Comparison of ENCODE assay signal across 18 mouse cellular contexts in the genomic region with DNA sequence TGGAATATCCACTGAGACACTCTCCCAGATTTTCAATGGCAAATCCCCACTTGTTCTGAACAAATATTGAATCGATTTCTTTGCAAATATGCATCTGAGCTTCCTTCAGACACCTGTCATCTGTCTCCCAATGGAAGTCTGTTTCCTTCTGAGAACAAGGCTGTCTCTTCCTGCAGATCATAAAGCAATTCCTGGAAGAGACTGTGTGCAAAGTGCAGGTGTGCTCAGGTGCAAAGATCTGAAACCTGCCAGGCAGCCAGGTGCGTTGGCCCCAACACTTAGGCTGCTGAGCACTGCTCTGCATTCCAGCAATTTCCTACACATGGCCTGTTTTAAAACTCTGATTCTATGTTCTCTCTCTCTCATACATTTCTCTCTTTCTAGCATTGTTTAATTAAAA. TPM values are rescaled to one million over a fixed set of nuclear protein-coding genes. Genes with fewer than 3 reads are reported as not detected.
DNase-seq lines count a peak whose midpoint lies in the region; ATAC-seq and TF ChIP-seq lines count a peak whose summit lies in the region.
"Had no signal": no experiment of that assay in that cellular context is flagged by ENCODE, and none has a peak within 500 bp of the region (broad histone marks: within the 10 kb centered on the region; RNA-seq: fewer than 3 reads in every experiment).

No protein-coding gene starts in this region.

- no peak for TF ChIP-seq EP300 in liver, postnatal 0 days (IDR thresholded peaks at IDR 0.05; ENCODE audit: low read depth)

- peaks cover 39% of the 10 kb centered on the region for H3K4me1 ChIP-seq in forebrain, embryonic 13.5 days
- peaks cover 23% of the 10 kb centered on the region for H3K4me1 ChIP-seq in forebrain, embryonic 16.5 days (replicated peaks; ENCODE audit: control insufficient read depth, insufficient read depth, low read length)
- H3K4me1 ChIP-seq in intestine, embryonic 14.5 days (replicated peaks; ENCODE audit: control insufficient read depth, insufficient read depth, low read length) = no peaks in the 10 kb centered on the region
- H3K4me1 ChIP-seq in liver, postnatal 0 days (ENCODE audit: insufficient read depth) = no peaks in the 10 kb centered on the region
- H3K4me1 ChIP-seq: limb, embryonic 15.5 days had no signal

- DNase-seq in layer of hippocampus, adult 2 months (ENCODE audit: low spot score in 2 of 2) = no peak
- DNase-seq in layer of hippocampus, adult 8-10 months (ENCODE audit: low spot score in 2 of 2) = no peak
- DNase-seq in intestine, embryonic 14.5 days (ENCODE audit: low spot score) = no peak
- peak; percentile 61 for DNase-seq in large intestine, adult 2 months (ENCODE audit: low read depth, low spot score)
- no peak for DNase-seq in liver, postnatal 0 days
- DNase-seq: adrenal gland, postnatal 14 days; right cerebral cortex, postnatal 25 days; thymus, adult 18-20 months had no signal

- peak overlapping the region; percentile 55; the same call in 1 of the 2 replicates for H3K27ac ChIP-seq in forebrain, embryonic 13.5 days
- no peak overlapping the region for H3K27ac ChIP-seq in forebrain, embryonic 16.5 days (ENCODE audit: low read length)
- H3K27ac ChIP-seq in layer of hippocampus, adult 2 months = peak overlapping the region; percentile 67; the same call in 1 of the 2 replicates
- peak overlapping the region; percentile 33; the same call in 1 of the 2 replicates for H3K27ac ChIP-seq in intestine, embryonic 14.5 days (ENCODE audit: low read depth)
- no peak overlapping the region for H3K27ac ChIP-seq in liver, postnatal 0 days (ENCODE audit: low read depth)
- H3K27ac ChIP-seq: hindbrain, embryonic 15.5 days; kidney, embryonic 15.5 days; limb, embryonic 15.5 days; liver, embryonic 14.5 days; macrophage; midbrain, embryonic 15.5 days; neural tube, embryonic 12.5 days had no signal

- no peak overlapping the region for H3K9ac ChIP-seq in forebrain, embryonic 13.5 days
- H3K9ac ChIP-seq in forebrain, embryonic 16.5 days (replicated peaks; ENCODE audit: low read depth, low read length) = no peak overlapping the region
- H3K9ac ChIP-seq in intestine, embryonic 14.5 days (ENCODE audit: low read length) = no peak overlapping the region
- no peak overlapping the region for H3K9ac ChIP-seq in liver, postnatal 0 days (replicated peaks)
- H3K9ac ChIP-seq: hindbrain, embryonic 15.5 days; kidney, embryonic 15.5 days; limb, embryonic 15.5 days; liver, embryonic 14.5 days; midbrain, embryonic 15.5 days; neural tube, embryonic 12.5 days had no signal

- no peak for TF ChIP-seq CTCF in layer of hippocampus, adult 2 months (conservative IDR thresholded peaks at IDR 0.05)
- TF ChIP-seq CTCF in liver, postnatal 0 days (IDR thresholded peaks at IDR 0.05; ENCODE audit: low read depth) = no peak

- H3K4me2 ChIP-seq in forebrain, embryonic 13.5 days = no peak overlapping the region
- no peak overlapping the region for H3K4me2 ChIP-seq in forebrain, embryonic 16.5 days (ENCODE audit: low read length)
- no peak overlapping the region for H3K4me2 ChIP-seq in intestine, embryonic 14.5 days (ENCODE audit: low read length)
- H3K4me2 ChIP-seq in liver, postnatal 0 days (ENCODE audit: low read depth, low read length) = no peak overlapping the region
- H3K4me2 ChIP-seq: limb, embryonic 15.5 days; midbrain, embryonic 15.5 days had no signal

- H3K36me3 ChIP-seq in forebrain, embryonic 13.5 days (ENCODE audit: poor library complexity, severe bottlenecking) = no peaks in the 10 kb centered on the region
- no peaks in the 10 kb centered on the region for H3K36me3 ChIP-seq in forebrain, embryonic 16.5 days (ENCODE audit: control insufficient read depth, insufficient read depth)
- H3K36me3 ChIP-seq in intestine, embryonic 14.5 days (ENCODE audit: control insufficient read depth, insufficient read depth, low read length) = no peaks in the 10 kb centered on the region
- no peaks in the 10 kb centered on the region for H3K36me3 ChIP-seq in liver, postnatal 0 days (replicated peaks; ENCODE audit: insufficient read depth, low read length)
- H3K36me3 ChIP-seq: hindbrain, embryonic 15.5 days; kidney, embryonic 15.5 days; limb, embryonic 15.5 days; midbrain, embryonic 15.5 days; neural tube, embryonic 12.5 days had no signal

- 89% methylated on average over 2 of the region's 2 CpGs for WGBS in forebrain, embryonic 13.5 days
- 77% methylated on average over 2 of the region's 2 CpGs for WGBS in forebrain, embryonic 16.5 days
- WGBS in intestine, embryonic 14.5 days = 75% methylated on average over 2 of the region's 2 CpGs
- WGBS in large intestine, adult 2 months = 39% methylated on average over 2 of the region's 2 CpGs
- 85% methylated on average over 2 of the region's 2 CpGs for WGBS in liver, postnatal 0 days (ENCODE audit: insufficient replicate concordance)

- no peak for ATAC-seq in forebrain, embryonic 13.5 days
- no peak for ATAC-seq in forebrain, embryonic 16.5 days
- peak; percentile 81; the same call in 1 of the 2 replicates for ATAC-seq in intestine, embryonic 14.5 days (replicated peaks; ENCODE audit: low FRiP score, low TSS enrichment, low read depth)
- no peak for ATAC-seq in liver, postnatal 0 days
- ATAC-seq: CD4-positive, CD25-positive, alpha-beta regulatory T cell, adult 4 months had no signal

- H3K27me3 ChIP-seq in forebrain, embryonic 13.5 days = 0 out of 2 replicates have a peak, but pooled peaks cover 2% of the 10 kb centered on the region
- no peaks in the 10 kb centered on the region for H3K27me3 ChIP-seq in forebrain, embryonic 16.5 days (replicated peaks; ENCODE audit: control insufficient read depth, insufficient read depth, low read length)
- H3K27me3 ChIP-seq in intestine, embryonic 14.5 days (replicated peaks; ENCODE audit: control insufficient read depth, insufficient read depth, low read length) = no peaks in the 10 kb centered on the region
- no peaks in the 10 kb centered on the region for H3K27me3 ChIP-seq in liver, postnatal 0 days (ENCODE audit: insufficient read depth, low read length)
- H3K27me3 ChIP-seq: kidney, embryonic 15.5 days; limb, embryonic 15.5 days; midbrain, embryonic 15.5 days; neural tube, embryonic 12.5 days had no signal

- no peak overlapping the region for H3K4me3 ChIP-seq in forebrain, embryonic 13.5 days
- H3K4me3 ChIP-seq in forebrain, embryonic 16.5 days (replicated peaks; ENCODE audit: low read length) = no peak overlapping the region
- no peak overlapping the region for H3K4me3 ChIP-seq in layer of hippocampus, adult 2 months
- H3K4me3 ChIP-seq in intestine, embryonic 14.5 days (ENCODE audit: low read depth, low read length) = no peak overlapping the region
- no peak overlapping the region for H3K4me3 ChIP-seq in liver, postnatal 0 days (ENCODE audit: low read depth, low read length)
- H3K4me3 ChIP-seq: hindbrain, embryonic 15.5 days; kidney, embryonic 15.5 days; limb, embryonic 15.5 days; midbrain, embryonic 15.5 days; neural tube, embryonic 12.5 days had no signal

- no peaks in the 10 kb centered on the region for H3K9me3 ChIP-seq in forebrain, embryonic 13.5 days (replicated peaks)
- no peaks in the 10 kb centered on the region for H3K9me3 ChIP-seq in forebrain, embryonic 16.5 days (ENCODE audit: control insufficient read depth, low read length)
- H3K9me3 ChIP-seq in intestine, embryonic 14.5 days (ENCODE audit: control insufficient read depth, low read length) = no peaks in the 10 kb centered on the region
- no peaks in the 10 kb centered on the region for H3K9me3 ChIP-seq in liver, postnatal 0 days (ENCODE audit: low read length)
- H3K9me3 ChIP-seq: hindbrain, embryonic 15.5 days; kidney, embryonic 15.5 days; limb, embryonic 15.5 days; midbrain, embryonic 15.5 days; neural tube, embryonic 12.5 days had no signal

RNA-seq across cellular contexts. Expression of gene Fxn, which starts 37.3 kb away (rescaled TPM):
- 55.4 and 56.7 TPM in 2 replicates for polyA plus RNA-seq in forebrain, embryonic 13.5 days (2015; fragmentation: Nextera tagmentation; extraction: Ambion mirVana)
- polyA plus RNA-seq in forebrain, embryonic 16.5 days (2015; fragmentation: Nextera tagmentation; extraction: Ambion mirVana) = 40.1 and 40.3 TPM in 2 replicates
- 1 to 10 TPM; 7.4 to 8.8 TPM for total RNA-seq in layer of hippocampus, adult 2 months (2021)
- 1 to 10 TPM; 7.4 to 9.5 (median 8.6) TPM for total RNA-seq in layer of hippocampus, adult 8-10 months (2022)
- polyA plus RNA-seq in intestine, embryonic 14.5 days (2014; fragmentation: Nextera tagmentation; extraction: Ambion mirVana) = 46.5 and 51.9 TPM in 2 replicates
- polyA plus RNA-seq in large intestine, adult 2 months (2012; rRNA removed) = 12.0 and 12.8 TPM in 2 replicates
- 34.2 and 34.8 TPM in 2 replicates for polyA plus RNA-seq in liver, postnatal 0 days (2015; fragmentation: Nextera tagmentation; extraction: Ambion mirVana)

Comparison
In these comparisons a context has a peak if more than half of its experiments do, and no peak if none do; other contexts are left out.
1. H3K27ac ChIP-seq: peak in forebrain, embryonic 13.5 days (single experiment), layer of hippocampus, adult 2 months (single experiment) and intestine, embryonic 14.5 days (single experiment); none in forebrain, embryonic 16.5 days (single experiment) and liver, postnatal 0 days (single experiment).